Mouse (Mus musculus) ES-E14 (cell line): ENCODE measurements at regions not wholly inside any gene's neighbourhood (a gene's known extent, or its start where the extent isn't known, plus 50 kb on each side); places are given as distances from the start of the nearest gene placed in this dataset.

Experiments used
- HCFC1 ChIP-seq: IDR thresholded peaks from 2 replicates; pipeline ENCODE4 v1.6.1; 2012; ENCODE audit warnings: low read length, inconsistent platforms, borderline replicate concordance; ENCODE audit not compliant: insufficient read depth
- MAFK ChIP-seq: IDR thresholded peaks from 2 replicates; pipeline ENCODE4 v1.6.1; 2014; ENCODE audit warnings: mild to moderate bottlenecking, low read depth, low read length, inconsistent platforms; ENCODE audit not compliant: insufficient read depth
- ZC3H11A ChIP-seq: IDR thresholded peaks from 2 replicates; pipeline ENCODE4 v1.6.1; 2012; ENCODE audit warnings: low read depth, mild to moderate bottlenecking, inconsistent platforms, low read length, borderline replicate concordance
- ZNF384 ChIP-seq: IDR thresholded peaks from 2 replicates; pipeline ENCODE4 v1.6.1; 2012; ENCODE audit warnings: low read depth, low read length, inconsistent platforms

DNA sequence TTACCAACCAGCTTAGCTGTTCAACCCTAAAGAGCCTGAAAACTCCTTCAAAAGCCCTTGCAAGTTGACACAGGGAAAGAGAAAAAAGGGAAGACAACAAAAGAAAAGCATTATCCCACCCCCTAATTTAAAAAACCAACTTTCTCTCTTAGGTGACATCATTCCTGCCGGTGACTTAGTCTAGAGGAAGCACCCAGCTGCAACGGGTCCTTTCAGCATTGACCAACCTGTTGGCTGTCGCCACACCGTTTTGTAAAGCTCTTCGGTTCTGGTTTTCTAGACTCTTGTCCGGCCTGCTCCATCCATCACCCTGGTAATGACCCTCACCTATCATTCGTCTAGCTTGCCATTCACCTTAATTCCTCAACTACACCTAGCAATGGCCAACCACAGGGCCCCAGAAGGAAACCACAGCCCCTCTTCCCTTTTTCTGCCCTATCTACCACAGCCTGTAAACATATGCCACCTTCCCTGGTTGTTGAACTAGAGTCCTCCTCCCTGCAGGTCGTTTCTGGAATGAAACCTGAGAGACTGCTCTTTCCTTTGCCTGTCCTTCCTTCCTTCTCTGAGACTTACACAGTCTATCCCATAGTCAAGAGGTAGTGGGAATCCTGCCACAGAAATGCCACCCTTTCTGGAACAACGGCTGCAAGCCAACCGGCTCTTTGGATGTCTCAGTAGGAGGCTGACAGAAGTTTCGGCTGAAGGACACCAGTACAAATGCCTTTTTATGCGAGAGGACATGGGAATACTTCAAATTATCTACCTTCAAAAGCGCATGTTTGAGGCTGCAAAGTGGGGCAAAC, 87.9 kb downstream of the Foxb1 start:
- TF ChIP-seq ZC3H11A = no peak
- TF ChIP-seq MAFK = no peak
- no peak for TF ChIP-seq ZNF384
- no peak for TF ChIP-seq HCFC1
